Mouse (Mus musculus): ENCODE data around the gene Rapgefl1.
"Not testable (repeated sequence)": the region's sequence is repeated elsewhere in the genome, so short reads cannot be mapped to it uniquely, and the experiment has no call there.

Rapgefl1 gene

DNA sequence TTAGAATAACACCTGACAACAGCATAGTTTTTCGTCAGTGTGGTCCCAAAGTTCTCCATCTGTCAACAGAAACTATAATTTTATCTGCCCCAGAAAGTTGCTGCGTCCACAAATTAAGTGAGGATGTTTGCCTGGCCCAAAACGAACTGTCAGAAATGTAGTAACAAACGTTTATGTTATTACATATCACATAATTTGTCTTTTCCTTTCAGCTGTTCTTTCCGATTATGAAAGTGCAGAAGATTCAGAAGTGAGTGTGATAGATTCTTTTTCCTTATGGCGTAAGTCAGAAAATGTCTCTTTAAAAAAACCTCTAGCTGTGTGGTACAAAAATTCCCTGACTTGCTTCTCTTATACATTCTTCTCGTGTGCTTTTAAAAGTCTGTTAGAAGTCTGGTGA, 25.9 kb upstream of the Rapgefl1 start:
- DNase-seq (ENCODE audit: extremely low spot score, low spot score) = no peak

DNA sequence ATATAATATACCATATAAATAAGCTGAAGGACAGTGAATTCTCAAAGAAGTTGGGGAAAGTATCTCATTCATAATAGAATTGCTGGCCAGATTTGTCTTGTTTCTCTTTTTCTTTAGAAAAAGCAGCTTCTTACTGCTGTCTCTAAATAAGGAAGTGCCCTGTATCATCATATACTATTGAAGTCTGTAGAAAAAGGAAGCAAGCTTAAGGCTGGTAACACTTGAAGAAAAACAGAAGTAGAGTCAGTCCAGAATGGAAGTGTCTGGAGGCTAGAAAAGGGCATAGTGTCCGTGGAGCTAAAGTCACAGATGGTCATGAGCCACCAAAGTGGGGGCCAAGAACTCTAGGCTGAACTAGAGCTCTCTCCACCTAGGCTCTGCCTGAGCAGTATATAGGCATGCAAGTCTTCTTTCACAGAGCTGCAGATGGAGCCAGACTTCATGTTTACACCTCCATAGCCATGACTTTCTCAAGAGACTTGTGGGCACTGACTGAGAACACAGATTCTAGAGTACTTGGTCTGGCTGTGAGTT, 19.8 kb upstream of the Rapgefl1 start:
- DNase-seq (ENCODE audit: extremely low spot score, low spot score) = no peak

DNA sequence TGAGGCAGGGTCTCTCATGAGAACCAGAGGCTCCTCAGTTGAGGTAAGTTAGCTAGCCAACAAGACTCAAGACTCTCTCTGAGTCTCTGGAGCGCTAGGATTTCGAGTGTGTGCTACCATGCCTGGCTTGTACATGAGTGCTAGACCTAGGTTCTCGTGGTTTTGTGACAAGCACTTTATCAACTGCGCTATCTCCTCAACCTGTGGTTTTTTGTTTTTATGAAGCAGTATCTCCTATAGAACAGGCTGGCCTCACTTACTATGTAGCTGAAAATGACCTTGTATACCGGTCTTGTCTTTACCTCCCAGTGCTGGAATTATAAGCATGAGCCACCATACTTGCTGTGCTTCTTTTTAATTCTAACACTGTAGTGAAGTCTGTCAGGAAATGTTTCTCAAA, 15.6 kb upstream of the Rapgefl1 start:
- DNase-seq (ENCODE audit: extremely low spot score, low spot score) = no peak

GRCm38 (mm10) chr11:98826071-98826470, 10.5 kb upstream of the Rapgefl1 start:
- not testable (repeated sequence) for DNase-seq (ENCODE audit: extremely low spot score, low spot score)

- no peak for DNase-seq (ENCODE audit: extremely low spot score, low spot score)
Measured at GRCm38 (mm10) chr11:98827877-98828276, 8.7 kb upstream of the Rapgefl1 start.

- DNase-seq (ENCODE audit: extremely low spot score, low spot score) = no peak
Measured at GRCm38 (mm10) chr11:98829091-98829775, 7.4 kb upstream of the Rapgefl1 start.

DNA sequence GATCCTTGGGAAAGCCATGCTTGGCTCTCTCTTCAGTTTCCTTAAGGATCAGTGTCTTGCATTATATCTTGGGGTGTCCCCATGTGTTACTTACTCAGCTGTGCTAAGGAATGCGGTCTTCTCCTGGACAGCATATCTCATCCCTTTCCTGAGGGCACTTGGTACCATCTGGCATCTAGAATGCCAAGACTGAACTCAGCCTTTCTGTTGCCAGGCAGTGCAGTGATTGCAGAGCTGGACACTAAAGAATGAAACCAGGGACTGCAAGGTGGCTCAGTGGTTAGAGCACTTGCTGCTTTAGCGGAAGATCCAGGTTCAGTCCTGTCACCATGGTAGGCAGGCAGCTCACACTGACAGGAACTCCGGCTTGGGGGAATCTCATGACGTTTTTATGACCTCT, 6.7 kb upstream of the Rapgefl1 start:
- no peak for DNase-seq (ENCODE audit: extremely low spot score, low spot score)

- no peak for DNase-seq (ENCODE audit: extremely low spot score, low spot score)
Measured at GRCm38 (mm10) chr11:98835296-98835695, 1.3 kb upstream of the Rapgefl1 start.

DNA sequence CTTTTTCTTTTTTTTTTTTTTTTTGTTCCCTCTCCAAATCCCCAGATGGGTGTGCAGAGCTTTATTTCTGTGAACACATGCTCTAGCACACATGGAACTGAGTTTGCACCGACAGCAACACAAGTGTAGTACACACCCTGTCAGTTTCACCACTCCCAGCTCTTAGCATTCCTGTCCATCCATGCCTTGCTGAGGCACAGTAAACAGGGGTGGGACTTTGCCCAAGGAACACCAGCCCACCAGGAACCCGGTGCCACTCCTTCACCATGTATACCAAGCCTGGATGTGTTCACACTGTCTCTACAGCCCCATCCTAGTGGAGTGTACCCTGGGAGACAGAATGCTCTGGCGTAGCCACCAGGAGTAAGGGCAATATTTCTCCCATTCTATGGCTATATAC, 860 bp upstream of the Rapgefl1 start:
- DNase-seq (ENCODE audit: extremely low spot score, low spot score) = no peak

DNA sequence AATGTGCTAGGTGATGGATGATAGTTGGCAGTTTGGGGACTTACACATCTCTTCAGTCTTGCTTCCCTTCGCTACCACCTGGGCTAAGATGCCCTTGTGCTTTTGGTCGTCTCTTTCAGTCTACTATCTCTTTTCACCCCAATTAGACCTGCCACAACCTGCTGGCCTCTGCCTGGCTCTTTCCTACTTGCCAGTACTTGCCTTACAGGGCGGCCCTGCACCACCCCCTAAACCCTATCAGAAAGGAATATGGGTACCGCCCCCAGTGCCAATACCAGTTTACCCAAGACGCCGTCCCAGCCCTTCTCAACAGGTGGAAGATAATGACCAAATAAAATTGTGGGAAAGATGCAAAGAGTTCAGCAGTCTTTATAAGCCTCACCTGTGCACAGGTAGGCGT, 457 bp upstream of the Rapgefl1 start:
- DNase-seq (ENCODE audit: extremely low spot score, low spot score) = no peak

DNA sequence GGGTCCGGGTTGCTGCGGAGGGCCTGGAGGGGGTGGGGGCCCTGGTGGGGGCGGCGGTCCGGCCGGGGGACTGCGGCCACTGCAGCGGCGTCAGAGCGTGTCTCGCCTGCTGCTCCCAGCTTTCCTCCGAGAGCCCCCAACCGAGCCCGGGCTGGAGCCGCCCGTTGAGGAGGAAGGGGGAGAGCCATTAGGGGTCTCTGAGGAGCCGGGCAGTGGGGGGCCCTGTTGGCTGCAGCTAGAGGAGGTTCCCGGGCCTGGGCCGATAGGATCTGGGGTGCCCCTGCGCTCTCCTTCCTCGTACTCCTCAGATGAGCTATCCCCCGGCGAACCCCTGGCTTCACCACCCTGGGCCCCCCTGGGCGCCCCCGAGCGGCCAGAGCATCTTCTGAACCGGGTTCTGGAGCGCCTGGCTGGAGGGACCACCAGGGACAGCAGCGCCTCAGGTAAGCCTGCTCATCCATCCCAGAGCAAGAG, 683 bp downstream of the Rapgefl1 start:
- peak; percentile 57 for DNase-seq (ENCODE audit: extremely low spot score, low spot score)

DNA sequence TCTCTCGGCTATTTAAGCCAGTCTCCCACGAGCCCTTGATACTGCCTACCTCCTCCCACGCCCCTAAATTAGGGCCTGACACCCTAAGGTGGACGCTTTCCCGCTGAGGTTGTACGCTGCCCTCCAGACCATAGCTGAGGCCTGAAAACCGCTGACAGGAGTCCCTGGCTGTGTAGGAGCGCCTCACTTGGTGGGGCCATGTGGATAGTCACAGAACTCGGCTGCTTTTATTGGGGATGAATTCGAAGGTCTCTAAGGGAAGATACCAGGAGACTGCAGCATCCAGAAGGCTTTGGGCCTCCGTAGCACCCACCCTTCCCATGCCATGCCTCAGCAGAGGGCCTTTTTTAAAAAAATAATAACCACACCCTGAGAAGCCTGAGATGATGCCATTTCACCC, 1.3 kb downstream of the Rapgefl1 start:
- no peak for DNase-seq (ENCODE audit: extremely low spot score, low spot score)

DNA sequence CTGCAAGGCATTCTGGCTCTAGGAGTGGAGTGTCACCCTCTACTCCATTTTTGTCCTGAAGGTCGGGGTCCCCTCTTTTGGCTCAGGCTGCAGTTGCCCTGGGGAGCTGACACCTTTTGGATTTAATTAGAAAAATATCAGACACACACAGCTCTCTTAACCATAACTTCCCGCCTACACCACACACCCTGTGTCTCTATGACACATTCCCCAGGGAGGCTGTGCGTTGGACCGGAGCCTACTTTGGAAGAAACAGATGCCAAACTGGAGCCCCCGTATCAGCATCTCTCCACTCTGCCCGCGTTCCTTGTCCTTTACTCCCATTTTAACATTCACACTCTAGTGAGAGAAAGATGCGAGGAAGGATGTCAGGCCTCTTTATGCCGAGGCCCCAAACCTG, 1.9 kb downstream of the Rapgefl1 start:
- no peak for DNase-seq (ENCODE audit: extremely low spot score, low spot score)

DNA sequence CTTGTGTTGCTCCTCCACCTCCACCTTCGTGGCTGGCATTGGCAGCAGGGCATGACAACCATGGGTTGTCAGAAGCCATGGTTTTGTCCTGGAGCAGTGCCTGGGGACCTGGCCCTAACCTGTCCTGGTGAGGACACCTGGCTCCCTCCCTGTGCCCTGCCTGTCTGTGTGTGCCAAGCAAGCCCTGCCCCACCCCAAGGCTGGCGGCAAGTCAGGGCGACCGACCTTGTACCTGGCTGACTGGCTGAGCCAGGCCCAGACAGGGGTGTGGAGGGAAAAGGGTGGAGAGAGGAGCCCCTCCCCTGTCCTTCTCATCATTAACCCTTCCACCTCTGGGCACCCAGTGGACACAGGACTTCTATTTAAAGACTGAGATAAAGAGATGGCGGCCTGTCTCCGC, 2.8 kb downstream of the Rapgefl1 start:
- DNase-seq (ENCODE audit: extremely low spot score, low spot score) = no peak

DNA sequence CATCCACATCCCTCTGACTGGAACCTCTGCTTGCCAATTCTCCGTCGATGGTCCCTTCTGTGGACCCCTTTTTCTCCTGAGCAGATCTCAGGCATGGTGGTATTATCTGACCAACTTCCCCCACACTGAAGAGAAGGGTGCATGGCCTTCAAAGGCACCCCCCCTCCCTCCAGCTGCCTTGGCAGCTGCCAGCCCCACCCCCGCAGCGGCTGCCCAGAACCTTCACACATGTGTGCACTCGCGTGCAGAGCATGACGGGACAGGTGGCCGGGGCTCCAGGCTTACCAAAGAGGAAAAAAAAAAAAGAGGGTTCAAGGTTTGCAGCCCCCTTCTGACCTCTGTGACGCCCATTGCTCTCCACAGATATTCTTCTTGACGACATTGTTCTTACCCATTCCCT, 3.3 kb downstream of the Rapgefl1 start:
- DNase-seq (ENCODE audit: extremely low spot score, low spot score) = no peak

GRCm38 (mm10) chr11:98846016-98846415, 9.4 kb downstream of the Rapgefl1 start:
- DNase-seq (ENCODE audit: extremely low spot score, low spot score) = no peak

DNA sequence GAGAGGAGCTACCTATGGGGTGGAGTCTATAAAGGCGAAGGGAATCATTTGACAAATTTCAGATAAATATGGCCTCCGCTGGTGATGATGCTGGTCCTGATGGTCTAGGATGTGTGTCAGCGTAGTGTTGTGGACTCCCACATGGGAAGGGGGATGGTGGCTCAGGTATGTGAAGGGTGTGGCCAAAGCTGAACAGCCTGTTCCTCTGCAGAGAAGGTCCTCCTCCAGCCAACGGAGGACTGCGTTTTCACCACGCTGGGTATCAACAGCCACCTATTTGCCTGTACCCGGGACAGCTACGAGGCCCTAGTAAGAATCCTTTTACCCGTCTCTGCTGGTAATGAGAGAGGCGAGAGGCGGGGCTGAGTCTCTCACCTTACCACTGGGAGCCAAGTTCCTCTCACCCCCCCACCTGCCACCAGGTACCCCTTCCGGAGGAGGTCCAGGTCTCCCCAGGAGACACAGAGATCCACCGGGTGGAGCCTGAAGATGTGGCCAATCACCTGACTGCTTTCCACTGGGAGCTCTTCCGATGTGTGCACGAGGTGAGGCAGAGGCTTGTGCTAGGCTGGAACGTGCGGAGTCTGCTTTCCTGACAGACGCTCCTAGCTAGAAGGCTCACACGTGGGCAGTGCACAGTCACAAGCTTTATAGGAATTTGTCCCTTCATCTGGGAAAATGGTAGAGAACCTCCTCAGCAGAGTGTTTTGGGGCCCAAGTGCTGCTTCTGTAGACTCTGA, 10.4 kb downstream of the Rapgefl1 start:
- no peak for DNase-seq (ENCODE audit: extremely low spot score, low spot score)

DNA sequence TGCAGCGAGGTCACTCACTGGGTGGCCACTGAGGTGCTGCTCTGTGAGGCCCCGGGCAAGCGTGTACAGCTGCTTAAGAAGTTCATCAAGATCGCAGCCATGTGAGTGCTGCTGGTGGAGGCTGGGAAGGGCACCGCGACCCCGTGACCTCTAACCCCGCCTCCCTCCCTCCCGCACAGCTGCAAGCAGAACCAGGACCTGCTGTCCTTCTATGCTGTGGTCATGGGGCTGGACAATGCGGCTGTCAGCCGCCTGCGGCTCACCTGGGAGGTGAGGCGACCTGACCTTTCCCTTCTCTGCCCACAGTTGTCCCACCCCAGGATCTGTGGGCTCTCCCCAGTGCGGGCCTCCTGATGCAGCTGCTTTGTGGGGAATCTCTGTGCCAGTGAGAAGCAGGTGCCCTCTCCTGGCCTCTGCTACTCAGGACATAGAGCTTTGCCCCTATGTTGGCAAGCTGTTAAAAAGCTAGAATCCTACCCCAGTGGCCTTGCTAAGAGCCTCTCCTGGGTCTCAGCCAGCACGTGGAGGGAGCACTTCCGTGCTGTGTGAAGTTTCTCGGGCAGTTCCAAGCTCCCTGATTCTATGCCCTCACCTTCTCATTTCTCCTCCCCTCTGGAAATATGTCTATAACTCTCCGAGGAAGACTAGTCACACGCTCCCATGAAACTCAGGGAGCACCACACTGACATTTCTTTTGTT, 12.8 kb downstream of the Rapgefl1 start:
- peak; percentile 46 for DNase-seq (ENCODE audit: extremely low spot score, low spot score)

- DNase-seq (ENCODE audit: extremely low spot score, low spot score) = peak; percentile 52
Measured at GRCm38 (mm10) chr11:98850100-98851093, 13.8 kb downstream of the Rapgefl1 start.

DNA sequence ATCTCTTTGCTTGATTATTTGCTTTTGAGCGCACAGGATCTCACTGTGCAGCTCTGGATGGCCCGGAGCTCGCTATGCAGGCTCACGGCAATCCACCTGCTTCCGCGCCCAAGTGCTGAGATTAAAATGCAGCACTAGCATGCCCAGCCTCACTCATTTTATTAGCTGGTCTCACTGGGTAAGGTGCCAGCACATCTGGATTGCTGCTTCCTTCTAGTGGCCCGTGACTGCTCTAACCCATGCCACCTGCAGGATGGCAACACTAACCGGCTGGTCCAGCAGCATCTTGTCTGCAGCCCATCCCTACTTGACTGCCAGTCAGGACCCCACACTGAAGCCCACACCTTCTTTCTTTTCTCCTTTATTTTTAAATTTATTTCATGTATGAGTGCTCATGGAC, 17.5 kb downstream of the Rapgefl1 start:
- DNase-seq (ENCODE audit: extremely low spot score, low spot score) = no peak

GRCm38 (mm10) chr11:98854659-98855058, 18.1 kb downstream of the Rapgefl1 start:
- DNase-seq (ENCODE audit: extremely low spot score, low spot score) = no peak

Measured in neural tube, embryonic 10.5 days (tissue).